Mouse (Mus musculus) MEL (cell line): ENCODE measurements around the gene Gak.

ENCODE experiments used
- BHLHE40 ChIP-seq: IDR thresholded peaks from 2 replicates; pipeline ENCODE4 v1.6.1; 2012; ENCODE audit warnings: low read depth, mild to moderate bottlenecking, inconsistent platforms, low read length, improper control_type of control experiment, borderline replicate concordance
- CTCF ChIP-seq, 3 experiments: IDR thresholded peaks in 2 of 3; conservative IDR thresholded peaks in 1 of 3; 2 replicates each; pipeline ENCODE4 v1.5.1; 2011 to 2012; ENCODE audit warnings: low read length in 3 of 3, low read depth in 2 of 3, mild to moderate bottlenecking in 2 of 3, improper control_type of control experiment in 1 of 3, inconsistent platforms in 1 of 3, mixed read lengths in 1 of 3, moderate library complexity in 1 of 3; ENCODE audit not compliant: control insufficient read depth in 1 of 3, insufficient read depth in 1 of 3, poor library complexity in 1 of 3, severe bottlenecking in 1 of 3
- E2F4 ChIP-seq: IDR thresholded peaks from 2 replicates; pipeline ENCODE4 v1.6.1; 2011; ENCODE audit warnings: low read depth, low read length, improper control_type of control experiment, borderline replicate concordance
- ELF1 ChIP-seq: IDR thresholded peaks from 2 replicates; pipeline ENCODE4 v1.6.1; 2014; ENCODE audit warnings: low read depth, mild to moderate bottlenecking, inconsistent platforms, low read length, improper control_type of control experiment, moderate library complexity
- GATA1 ChIP-seq: IDR thresholded peaks from 2 replicates; pipeline ENCODE4 v1.6.1; 2011; ENCODE audit warnings: low read depth, low read length, improper control_type of control experiment
- MYB ChIP-seq: IDR thresholded peaks from 2 replicates; pipeline ENCODE4 v1.6.1; 2011; ENCODE audit warnings: mild to moderate bottlenecking, low read depth, low read length, improper control_type of control experiment
- MYC ChIP-seq: IDR thresholded peaks from 2 replicates; pipeline ENCODE4 v1.6.1; 2011; ENCODE audit warnings: low read depth, mild to moderate bottlenecking, low read length, improper control_type of control experiment, moderate library complexity
- POLR2A ChIP-seq, 2 experiments: IDR thresholded peaks; 2 replicates each; pipeline ENCODE4 v1.6.1; 2011 to 2012; ENCODE audit warnings: low read length in 2 of 2, mild to moderate bottlenecking in 2 of 2, control low read depth in 1 of 2, improper control_type of control experiment in 1 of 2, low read depth in 1 of 2, moderate library complexity in 1 of 2; ENCODE audit not compliant: control insufficient read depth in 1 of 2, insufficient read depth in 1 of 2, poor library complexity in 1 of 2
- ZMIZ1 ChIP-seq: IDR thresholded peaks from 2 replicates; pipeline ENCODE4 v1.6.1; 2012; ENCODE audit warnings: low read depth, mild to moderate bottlenecking, inconsistent platforms, low read length, improper control_type of control experiment, moderate library complexity

DNA sequence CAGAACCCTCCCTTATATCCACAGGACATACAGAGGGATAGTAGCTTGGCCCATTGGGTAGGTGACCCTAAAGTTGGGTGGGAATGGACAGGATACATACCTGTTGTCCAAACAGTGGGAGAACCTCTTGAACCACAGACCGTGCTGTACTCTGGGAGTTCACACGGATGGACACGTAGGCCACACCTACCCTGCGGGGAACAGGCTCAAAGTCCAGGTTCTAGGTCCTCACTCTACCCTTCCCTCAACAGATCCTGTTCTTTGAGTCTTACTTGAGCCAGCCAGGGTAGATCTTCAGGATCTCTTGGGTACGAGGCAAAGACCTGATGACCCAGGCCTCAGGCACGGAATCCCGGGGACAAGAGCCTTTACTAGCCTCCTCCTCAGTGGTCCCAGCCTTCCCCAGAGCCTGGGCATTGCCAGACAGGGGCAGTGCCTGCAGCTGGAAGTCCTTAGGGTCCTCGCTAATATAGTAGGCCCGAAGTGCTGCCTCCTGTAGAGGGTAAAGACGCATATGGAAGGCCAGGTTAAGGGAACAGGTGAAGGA is 25.0 kb upstream of the Gak start:
- no peak for TF ChIP-seq E2F4
- no peak for TF ChIP-seq MYB
- no peak for TF ChIP-seq POLR2A (IDR thresholded peaks at IDR 0.05; ENCODE audit: control insufficient read depth in 1 of 2, insufficient read depth in 1 of 2, low read depth in 1 of 2, low read length in 2 of 2, poor library complexity in 1 of 2)
- no peak for TF ChIP-seq ELF1
- TF ChIP-seq CTCF (IDR thresholded peaks at IDR 0.05 in 2 of 3, conservative IDR thresholded peaks at IDR 0.05 in 1 of 3; ENCODE audit: control insufficient read depth in 1 of 3, insufficient read depth in 1 of 3, low read depth in 2 of 3, low read length in 3 of 3, poor library complexity in 1 of 3, severe bottlenecking in 1 of 3): no peak
- TF ChIP-seq ZMIZ1: no peak
- TF ChIP-seq BHLHE40: no peak
- no peak for TF ChIP-seq GATA1
- TF ChIP-seq MYC: no peak
